Mouse (Mus musculus) c-Kit-positive CD71-positive TER-119-positive erythroid progenitor cells, embryonic 14.5 days (primary cell): ENCODE measurements at regions not wholly inside any gene's neighbourhood (a gene's known extent, or its start where the extent isn't known, plus 50 kb on each side); places are given as distances from the start of the nearest gene placed in this dataset.

Experiments used
- DNase-seq: peaks from one replicate; pipeline ENCODE4 v3.0.0-alpha.2; 2013; ENCODE audit warnings: low spot score

- DNase-seq, result no peak
Observed at GRCm38 (mm10) chr9:33214523-33214922, 578.5 kb downstream of the Ets1 start.

- no peak for DNase-seq
Observed at GRCm38 (mm10) chr9:33220981-33221380, 585.0 kb downstream of the Ets1 start.

GRCm38 (mm10) chr9:33222066-33222805, 586.2 kb downstream of the Ets1 start:
- no peak for DNase-seq

GRCm38 (mm10) chr9:33233699-33234131, 597.7 kb downstream of the Ets1 start:
- DNase-seq, result no peak

- no peak for DNase-seq
Observed at GRCm38 (mm10) chr9:33238190-33238589, 602.2 kb downstream of the Ets1 start.

- DNase-seq, result no peak
Observed at GRCm38 (mm10) chr9:33238846-33239245, 602.8 kb downstream of the Ets1 start.

GRCm38 (mm10) chr9:33240506-33240905, 604.5 kb downstream of the Ets1 start:
- no peak for DNase-seq

- no peak for DNase-seq
Observed at GRCm38 (mm10) chr9:33240914-33241635, 605.1 kb downstream of the Ets1 start.

GRCm38 (mm10) chr9:33246932-33247331, 610.9 kb downstream of the Ets1 start:
- DNase-seq, result peak; percentile 11

GRCm38 (mm10) chr9:33258241-33258640, 622.2 kb downstream of the Ets1 start:
- DNase-seq, result no peak

GRCm38 (mm10) chr9:33260171-33260570, 624.1 kb downstream of the Ets1 start:
- DNase-seq, result no peak

GRCm38 (mm10) chr9:33289381-33289780, 653.4 kb downstream of the Ets1 start:
- no peak for DNase-seq

- no peak for DNase-seq
Observed at GRCm38 (mm10) chr9:33292116-33292515, 656.1 kb downstream of the Ets1 start.

GRCm38 (mm10) chr9:33295925-33296324, 659.9 kb downstream of the Ets1 start:
- no peak for DNase-seq

- no peak for DNase-seq
Observed at GRCm38 (mm10) chr9:33319525-33320025, 683.6 kb downstream of the Ets1 start.

- no peak for DNase-seq
Observed at GRCm38 (mm10) chr9:33327722-33328121, 691.7 kb downstream of the Ets1 start.

GRCm38 (mm10) chr9:33350258-33350657, 714.2 kb downstream of the Ets1 start:
- no peak for DNase-seq

- DNase-seq, result no peak
Observed at GRCm38 (mm10) chr9:33356621-33357020, 720.6 kb downstream of the Ets1 start.

GRCm38 (mm10) chr9:33360966-33361365, 724.9 kb downstream of the Ets1 start:
- DNase-seq, result no peak

- DNase-seq, result no peak
Observed at GRCm38 (mm10) chr9:33389170-33389569, 753.1 kb downstream of the Ets1 start.

- no peak for DNase-seq
Observed at GRCm38 (mm10) chr9:33404691-33405090, 768.7 kb downstream of the Ets1 start.

- no peak for DNase-seq
Observed at GRCm38 (mm10) chr9:33407517-33407916, 771.5 kb downstream of the Ets1 start.

- no peak for DNase-seq
Observed at GRCm38 (mm10) chr9:33423781-33424180, 787.8 kb downstream of the Ets1 start.
